Mouse (Mus musculus) urinary bladder, postnatal 4 days (tissue): ENCODE data around the gene Rpl28.
"Not testable (repeated sequence)": the region's sequence is repeated elsewhere in the genome, so short reads cannot be mapped to it uniquely, and the experiment has no call there.

Experiments used
- DNase-seq, 2 experiments: peaks; one replicate each; pipeline ENCODE4 v3.0.0; 2021 to 2022; ENCODE audit warnings: low spot score in 2 of 2

The Rpl28 gene

DNA sequence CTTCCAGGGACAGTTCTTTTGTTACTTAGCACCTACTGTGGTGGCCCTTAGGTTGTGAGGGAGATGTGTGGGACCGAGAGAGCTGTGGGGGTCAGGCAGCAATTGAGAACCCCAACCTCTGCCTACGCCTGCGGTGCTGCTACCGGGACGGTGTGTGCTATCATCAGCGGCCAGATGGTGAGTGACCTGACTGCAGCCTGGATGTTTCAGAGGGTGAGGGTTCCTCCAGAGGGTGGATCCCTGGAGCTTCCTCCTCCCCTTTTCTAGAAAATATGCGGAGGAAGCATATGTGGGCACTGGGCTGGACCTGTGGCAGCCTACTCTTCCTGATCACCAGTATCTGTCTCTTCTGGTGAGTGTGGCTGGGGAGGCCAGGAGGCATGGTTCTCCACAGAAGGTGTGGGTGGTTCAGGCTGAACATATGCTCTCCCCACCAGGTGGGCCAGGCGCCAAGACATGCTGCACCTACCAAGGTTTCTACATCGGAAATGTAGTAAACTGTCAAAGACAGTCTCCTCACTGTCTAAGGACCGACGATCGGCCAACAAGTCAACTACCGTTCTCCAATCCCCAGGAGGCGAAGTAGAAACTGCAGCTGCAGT lies 8.9 kb upstream of the Rpl28 start:
- DNase-seq = no peak

DNA sequence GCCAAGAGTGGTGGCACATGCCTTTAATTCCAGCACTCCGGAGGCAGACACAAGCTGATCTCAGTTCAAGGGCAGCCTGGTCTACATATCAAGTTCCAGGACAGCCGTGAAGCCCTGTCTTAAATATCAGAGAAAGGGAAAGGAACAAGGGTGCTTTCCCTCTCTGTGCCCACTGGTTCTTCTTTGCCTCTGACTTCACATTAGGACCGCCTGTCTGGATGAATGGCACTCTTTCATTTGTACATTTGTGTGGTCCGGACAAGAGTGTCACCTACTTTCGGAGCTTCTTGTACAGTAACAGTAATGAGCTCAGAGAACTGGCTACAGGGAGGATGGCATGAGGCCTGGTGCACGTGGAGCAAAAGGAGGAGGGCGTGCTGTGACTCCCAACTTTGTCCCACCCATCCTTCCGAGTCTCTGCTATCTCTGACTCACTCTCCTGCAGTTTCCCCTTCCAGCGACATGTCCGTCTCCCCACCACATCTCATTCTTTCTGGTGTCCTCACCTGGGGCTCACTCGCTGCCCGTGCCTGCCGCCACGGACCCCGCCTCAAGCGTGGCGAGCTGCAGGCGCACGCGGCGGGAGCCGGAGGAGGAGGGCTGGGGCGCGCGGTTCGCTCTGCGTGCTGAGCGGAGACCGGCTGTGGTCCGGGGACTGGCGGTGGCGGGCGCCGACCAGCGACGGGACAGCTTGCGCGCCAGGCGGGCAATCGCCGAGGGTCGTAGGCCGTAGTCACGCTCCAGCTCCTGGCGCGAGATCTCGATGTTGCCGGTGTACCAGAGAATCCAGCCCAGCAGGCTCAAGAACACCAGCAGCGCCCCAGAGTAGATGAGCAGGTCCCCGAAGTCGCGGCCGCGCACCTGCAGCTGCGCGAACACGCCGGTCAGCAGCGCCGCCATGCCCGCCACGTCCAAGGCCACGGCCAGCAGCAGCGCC lies 3.9 kb upstream of the Rpl28 start:
- peak in 1 of 2 experiments; percentile 62 for DNase-seq

DNA sequence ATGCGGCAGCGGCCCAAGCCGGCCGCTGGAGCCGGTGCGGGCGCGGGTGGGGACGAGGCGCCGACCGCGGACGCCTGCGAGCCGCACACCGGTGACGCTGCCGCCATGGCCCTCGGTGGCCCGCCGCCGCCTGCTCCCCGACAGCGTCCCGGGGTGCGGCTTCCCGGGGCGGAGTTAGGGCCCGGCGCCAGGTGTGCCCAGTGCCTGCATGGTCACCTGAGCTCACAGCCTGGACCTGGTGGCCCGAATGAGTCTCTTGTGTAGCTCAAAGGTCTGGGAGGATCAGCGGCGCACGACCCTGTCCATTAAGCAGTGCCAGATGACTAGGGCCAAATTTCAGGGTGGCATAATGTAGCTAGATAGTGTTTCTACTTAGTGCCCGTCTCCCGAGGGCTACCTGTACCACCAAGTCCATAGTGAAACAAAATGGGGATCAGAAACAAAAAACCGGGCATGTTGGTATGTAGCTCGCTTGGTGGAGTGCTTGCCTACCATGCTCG lies 3.2 kb upstream of the Rpl28 start, which contains the start of gene Tmem238:
Gene Tmem238 (minus strand): TSS at position 221 of the 500 bp plus-strand sequence.
- peak in 1 of 2 experiments; percentile 57 for DNase-seq

DNA sequence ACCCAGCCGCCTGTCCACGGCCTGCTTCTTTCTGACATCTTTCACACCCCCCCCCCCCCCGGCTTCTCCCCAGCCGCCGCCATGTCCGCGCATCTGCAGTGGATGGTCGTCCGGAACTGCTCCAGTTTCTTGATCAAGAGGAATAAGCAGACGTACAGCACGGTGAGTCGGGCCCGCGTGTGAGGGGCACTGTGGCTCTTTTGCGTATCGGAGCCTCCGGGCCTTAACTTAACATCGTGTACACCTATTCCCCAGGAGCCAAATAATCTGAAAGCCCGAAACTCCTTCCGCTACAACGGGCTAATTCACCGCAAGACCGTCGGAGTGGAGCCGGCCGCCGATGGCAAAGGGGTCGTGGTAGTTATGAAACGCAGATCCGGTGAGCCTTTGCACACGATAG lies 574 bp downstream of the Rpl28 start:
- not testable (repeated sequence) for DNase-seq

DNA sequence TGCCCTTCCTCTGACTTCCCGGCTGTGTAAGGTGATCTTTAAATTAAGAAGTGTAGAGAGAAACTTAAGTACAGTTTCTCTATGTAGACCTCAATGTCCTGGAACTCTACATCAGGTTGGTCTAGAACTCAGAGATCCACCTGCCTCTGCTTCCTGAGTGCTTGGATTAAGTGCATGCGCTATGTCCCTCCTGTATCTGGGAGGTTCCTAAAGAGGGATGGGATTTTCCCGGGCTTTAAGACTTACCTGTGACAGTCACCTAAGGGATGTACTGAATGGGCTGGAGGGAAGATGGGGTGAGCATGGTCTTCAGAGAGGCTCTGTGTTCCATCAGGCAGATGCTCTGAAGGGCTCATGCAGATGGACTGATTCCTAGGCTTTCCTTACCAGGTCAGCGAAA lies 1.0 kb downstream of the Rpl28 start:
- DNase-seq = no peak

DNA sequence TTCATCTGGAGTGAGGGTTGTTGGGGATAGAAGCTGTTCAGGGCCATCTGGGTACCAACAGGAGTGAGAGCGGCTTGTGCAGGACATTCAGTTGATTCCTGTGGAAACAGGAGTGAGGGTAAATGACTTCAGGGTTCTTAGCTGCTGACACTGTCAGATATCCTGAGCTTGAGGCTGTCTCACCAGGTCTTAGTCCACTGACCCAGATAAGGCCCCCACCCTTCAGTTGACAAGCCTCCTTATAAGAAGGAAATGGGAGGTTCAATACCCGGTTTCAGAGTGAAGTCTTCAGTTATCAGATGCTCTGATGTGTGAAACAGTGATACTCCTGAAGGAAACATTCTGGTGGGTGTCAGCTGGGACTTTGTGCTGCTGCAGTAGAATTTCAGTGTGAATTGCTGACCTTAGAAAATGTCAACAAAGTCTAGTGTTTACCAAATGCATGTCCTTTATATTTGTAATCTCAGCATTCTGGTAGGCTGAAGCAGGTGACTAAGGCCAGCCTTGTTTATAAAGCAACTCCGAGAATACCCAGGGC lies 2.0 kb downstream of the Rpl28 start:
- DNase-seq = no peak

DNA sequence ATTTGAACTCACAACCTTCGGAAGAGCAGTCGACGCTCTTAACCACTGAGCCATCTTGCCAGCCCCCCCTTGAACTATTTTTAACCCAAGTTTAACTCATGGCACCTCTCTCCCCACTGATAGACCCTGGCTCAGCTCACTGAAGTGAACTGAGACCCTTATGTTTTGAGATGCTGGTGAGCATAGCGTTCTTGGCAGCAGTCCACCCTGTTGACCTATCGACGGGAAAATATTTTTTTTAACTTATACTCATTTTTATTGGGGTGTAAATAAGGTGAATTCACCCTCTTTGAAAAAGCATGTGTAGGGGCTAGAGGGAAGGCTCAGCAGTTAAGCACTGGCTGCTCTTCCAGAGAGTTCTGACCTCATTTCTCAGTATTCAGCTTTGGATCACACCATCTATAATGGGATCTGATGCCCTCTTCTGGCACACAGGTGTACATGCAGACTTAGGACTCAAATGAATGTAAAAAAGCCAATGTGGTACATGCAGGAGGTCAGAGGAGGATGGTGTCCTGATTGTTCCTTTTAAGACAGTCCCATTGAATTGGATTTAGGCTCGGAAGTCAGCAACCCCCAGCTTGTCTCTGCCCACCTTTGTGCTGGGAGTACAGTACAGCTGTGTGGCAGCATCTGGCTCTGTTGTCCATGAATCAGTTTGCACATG lies 3.2 kb downstream of the Rpl28 start:
- no peak for DNase-seq

DNA sequence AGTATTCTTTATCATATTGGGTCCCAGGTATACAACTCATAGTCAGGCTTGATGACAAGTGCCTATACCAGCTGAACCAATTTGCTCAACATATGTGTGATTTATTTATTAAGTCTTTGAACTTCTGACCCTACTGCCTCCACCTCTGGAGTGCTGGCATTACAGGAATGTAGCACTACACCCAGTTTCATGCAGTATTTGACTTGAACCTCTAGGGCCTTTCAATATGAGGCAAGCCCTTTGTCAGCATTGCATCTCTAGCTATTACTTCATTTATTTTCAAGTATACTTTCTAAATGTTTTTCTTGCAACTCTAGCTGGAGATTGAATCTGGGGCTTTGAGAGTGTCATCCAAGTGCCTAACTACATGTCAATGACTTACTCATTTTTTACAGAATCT lies 9.6 kb downstream of the Rpl28 start:
- DNase-seq = no peak

DNA sequence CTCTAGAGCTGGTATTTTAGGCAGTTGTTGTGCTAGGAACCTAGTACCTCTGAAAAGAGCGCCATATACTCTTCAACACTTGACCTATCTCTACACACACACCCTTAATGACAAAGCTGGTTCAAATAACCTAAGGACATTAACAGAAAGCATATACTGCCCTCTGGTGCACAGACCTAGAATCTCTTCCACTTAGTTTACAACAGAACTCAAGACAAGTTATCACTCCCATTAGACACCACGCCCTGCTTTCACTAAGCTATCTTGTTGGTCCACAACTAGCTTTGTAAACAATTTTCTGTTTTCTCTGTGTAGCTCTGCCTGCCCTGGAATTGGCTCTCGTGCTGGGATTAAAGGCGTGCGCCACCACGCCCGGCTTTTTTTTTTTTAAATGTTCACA lies 14.0 kb downstream of the Rpl28 start:
- DNase-seq = no peak

DNA sequence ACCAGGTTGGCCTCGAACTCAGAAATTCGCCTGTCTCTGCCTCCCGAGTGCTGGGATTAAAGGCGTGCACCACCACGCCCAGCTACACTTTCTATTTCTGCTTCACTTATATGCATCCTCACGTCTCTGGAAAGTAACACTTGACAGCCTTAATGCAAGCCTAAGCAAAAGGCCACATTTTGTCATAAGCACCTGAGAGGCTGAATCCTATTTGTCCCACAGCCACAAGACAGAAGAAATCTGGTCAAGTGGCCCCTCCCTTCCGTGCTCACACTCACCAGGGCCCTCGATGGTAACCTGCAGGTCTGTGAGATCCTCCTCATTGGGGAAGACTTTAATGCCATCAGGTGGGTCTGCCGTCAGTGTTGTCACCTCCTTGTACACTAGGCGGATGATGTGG lies 18.5 kb downstream of the Rpl28 start:
- not testable (repeated sequence) for DNase-seq

DNA sequence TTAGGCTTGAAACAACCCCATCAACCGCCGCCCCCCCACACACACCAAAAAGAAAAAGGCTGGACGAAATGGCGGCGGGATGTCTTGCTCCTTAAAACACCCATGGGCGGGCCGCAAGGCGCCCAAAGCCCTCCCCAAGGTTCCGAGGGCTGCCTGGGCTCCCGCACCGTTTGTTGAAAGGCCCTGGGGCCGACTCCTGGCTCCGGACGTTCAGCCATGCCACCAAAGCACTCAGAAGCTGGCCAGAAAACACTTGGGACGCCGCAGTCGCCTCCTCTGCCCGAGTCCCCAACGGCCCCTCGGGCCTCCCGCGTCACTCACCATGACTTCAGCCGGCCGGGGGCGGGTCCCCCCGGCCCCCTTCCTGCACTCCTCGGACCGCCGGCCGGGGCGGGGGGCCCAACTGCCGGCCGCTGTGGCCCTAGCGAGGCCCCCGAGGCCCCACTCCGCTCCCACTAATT lies 19.2 kb downstream of the Rpl28 start:
- no peak for DNase-seq

DNA sequence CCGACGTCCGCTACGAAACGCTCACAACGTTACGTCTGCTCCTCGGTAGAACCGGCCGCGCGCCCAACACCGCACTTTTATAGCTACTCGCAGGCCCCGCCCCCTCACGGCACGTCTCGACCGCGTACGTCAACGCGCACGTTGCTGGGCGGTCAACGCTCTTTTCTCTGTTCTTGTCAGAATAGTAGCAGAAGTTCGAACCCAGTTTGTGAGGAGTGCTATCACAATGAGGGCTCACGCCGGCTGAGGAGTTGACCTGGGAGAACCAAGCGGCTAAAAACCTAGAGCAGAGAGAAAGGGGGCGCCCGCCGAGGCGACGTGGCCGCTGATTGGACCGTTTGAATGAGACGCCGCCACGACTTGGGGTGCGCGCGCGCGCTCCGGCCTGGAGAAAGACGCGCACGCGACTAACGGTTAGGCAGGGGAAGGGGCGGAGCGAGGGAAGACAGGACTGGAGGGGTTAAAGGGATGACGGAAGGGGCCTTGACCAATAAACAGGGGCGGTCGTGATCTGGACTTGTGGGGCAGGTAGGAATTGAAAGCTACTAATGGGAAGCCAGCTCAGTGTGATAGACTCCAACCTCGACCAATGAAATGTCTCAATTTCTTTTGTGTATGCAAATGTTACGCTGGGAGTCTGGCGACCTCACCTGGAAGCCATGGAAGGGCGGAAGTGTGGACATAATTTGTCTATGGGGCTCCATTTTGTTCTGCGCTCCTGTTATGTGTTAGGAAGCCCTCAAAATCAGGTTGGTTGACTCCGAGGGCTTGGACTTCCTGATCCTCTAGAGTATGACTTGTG lies 19.8 kb downstream of the Rpl28 start, which contains the start of gene Ube2s:
Gene Ube2s (minus strand): TSS at position 288 of the 802 bp plus-strand sequence.
- peak; percentile 98 to 99 for DNase-seq

DNA sequence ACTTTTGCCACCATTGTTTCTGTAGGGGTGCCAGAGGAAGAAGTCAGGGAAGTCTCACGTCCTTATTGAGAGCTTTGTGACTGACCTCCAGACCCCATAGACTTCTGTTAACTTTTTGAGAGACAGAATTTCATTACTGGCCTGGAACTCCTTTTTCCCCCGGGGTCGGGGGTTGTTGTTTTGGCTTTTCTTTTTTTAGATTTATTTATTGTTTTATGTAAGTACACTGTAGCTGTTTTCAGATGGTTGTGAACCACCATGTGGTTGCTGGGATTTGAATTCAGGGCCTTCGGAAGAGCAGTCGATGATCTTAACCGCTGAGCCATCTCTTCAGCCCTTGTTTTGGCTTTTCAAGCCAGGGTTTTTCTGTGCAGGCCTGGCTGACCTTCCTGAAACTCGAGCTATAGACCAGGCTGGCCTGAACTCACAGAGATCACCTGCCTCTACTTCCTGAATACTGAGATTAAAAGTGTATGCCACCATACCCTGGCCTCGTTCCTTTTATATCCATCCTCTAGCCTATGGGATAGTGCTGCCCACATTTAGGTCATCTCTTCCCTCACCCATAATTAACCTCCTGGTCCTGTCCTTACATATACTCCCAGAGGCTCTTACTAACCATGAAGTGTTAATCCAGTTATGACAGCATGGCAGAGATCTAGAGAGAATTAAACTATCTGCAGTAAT lies 20.6 kb downstream of the Rpl28 start:
- DNase-seq = no peak

DNA sequence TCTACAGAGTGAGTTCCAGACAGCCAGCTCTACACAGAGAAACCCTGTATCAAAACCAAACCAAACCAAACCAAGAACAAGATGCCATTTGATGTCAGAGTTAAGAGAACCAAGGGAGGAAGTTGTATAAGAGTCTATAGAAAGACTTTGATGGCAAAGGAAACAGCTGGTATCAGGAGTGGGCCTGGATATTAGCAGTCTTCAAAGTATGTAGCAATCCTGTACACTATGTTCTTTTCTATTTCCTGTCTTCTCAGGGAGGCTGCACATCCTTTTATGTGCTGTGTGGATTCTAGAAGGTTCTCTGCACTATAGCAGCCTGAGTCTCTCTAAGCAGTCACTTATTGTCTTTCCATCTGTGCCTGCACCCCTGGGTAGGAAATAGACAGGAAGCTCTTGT lies 23.9 kb downstream of the Rpl28 start:
- no peak for DNase-seq

DNA sequence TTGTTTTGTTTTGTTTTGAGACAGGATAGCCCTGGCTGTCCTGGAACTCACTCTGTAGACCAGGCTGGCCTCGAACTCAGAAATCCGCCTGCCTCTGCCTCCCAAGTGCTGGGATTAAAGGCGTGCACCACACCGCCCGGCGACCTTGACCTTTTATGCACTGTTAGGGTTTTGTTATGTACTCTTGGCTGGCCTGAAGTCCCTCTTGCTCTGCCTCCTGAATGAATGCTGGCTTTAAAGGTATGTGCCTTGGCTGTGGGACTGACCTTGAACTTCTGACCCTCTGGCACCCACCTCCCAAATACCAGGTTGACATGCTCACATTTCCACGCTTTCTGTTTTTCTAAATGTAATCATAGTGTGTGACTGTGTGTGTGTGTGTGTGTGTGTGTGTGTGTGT lies 28.3 kb downstream of the Rpl28 start:
- DNase-seq = not testable (repeated sequence)

DNA sequence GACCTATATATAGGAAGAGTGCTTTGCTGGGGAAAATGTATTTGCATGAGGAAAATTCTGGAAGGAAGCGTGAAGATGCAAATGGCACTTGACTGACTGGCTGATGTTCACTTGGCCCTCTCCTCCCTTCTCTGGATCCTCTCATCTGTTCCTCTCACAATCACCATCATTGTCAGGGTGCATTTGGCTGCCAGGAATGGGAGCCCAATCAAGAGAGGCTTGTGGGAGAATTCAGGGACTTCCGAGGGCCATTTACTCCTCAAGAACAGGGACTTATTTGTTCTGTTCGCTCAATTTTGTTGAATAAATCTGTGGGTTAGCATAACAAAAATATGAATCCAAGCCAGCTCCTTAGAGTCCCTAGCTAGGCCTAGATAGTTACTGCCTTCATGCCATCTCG lies 29.0 kb downstream of the Rpl28 start:
- DNase-seq = no peak

DNA sequence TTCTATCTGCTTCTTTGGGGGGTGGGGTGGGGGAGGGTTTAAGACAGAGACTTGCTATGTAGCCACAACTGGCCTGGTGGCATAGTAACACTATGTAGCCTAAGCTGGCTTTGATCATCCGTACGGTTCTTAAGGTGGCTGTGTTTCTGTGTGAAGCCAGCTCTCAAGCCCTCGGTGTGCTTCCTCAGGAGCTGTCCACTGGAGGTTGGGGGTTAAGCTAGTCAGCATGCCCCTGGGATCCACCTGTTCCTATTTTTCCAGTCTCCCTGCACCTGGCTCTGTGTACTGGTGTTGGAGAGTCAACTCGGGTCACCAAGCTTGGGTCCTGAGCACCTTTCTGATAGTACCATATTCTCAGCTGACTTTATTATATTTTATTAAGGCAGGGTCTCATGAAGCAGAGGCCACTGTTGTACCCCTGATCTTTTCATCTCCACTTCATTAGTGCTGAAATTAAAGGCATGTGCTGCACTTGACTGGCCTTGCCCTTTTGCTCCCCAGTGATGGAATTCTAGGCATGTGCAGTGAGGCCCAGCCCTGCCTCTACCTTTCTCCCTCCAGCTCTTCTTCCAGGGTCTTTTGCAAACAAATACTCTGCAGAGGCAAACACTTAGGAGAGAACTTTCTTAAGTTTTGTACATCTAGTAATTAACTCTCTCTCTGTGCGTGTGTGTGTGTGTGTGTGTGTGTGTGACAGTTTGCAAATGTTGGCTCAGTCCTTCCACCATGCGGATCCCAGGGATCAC lies 29.7 kb downstream of the Rpl28 start:
- no peak for DNase-seq

DNA sequence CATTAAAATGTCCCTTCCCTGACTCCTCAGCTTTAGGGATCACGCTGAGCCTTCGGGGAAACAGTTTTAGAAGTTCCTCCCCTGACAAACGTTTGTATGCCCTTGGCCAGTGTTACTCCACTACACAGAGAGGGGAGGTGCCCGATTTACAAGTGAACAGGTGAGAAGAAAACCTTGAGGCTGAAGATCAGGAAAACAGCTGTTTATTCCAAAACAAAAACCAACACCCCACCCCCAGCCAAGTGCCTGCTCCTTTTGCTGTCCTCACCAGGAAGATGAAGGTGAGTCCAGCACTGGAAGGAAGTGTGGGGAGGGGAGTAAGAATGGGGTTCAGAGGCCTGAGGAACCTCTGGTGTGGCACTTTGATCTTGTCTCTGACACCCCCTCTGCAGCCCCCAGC lies 32.7 kb downstream of the Rpl28 start:
- DNase-seq = no peak

DNA sequence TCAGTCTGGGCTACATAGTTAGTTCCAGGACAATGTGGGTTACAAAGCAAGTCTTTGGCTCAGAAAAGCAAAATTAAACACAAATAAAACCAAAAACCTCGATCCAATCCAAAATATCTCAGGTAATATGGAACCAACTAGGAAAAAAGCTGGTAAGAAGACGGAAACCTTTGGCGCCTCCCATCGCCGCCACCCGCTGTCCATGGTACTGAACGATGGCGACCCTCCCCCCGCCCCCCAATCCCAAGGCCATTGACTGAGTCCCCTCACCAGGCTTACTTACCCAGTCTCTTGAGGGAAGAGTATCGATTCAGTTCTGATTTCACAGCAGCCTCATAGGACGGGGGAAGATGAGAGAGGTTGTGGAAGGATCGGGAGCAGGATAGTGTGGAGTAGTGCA lies 37.8 kb downstream of the Rpl28 start:
- no peak for DNase-seq
